ENCODE assay signal across 15 mouse cellular contexts in the genomic region with DNA sequence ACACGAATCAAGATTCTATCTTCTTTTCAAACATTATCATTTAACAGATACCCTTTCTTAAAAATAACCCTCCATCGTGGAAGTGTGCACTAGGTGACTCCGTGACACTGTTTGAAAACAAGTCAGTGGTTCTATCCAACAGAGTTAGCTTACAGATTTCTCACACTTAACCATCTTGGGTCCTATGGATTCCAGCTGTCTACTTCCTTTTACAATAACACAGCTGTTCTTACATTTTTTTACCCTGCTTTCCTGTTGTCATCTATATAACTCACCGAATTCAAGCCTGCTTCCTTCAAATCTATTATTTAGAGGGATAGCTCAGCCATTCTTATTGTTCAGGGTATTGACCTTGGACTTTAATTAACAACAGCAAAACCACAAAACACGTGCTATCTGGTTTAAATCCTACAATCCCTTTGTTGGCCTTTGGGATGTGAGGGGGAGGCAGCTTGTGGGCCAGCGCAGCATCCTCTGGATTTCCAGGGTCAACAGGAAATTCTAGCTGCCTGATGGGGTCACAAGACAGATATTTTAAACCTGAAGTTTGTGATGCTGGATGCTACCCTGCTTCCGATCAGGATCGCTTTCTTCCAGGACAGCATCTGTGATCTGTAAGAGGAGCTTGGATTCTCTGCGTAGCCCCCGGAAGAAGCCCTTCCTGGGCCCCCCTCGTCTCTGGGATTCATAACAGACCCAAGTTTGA.
DNase-seq lines count a peak whose midpoint lies in the region; ATAC-seq and TF ChIP-seq lines count a peak whose summit lies in the region.
"Had no signal": no experiment of that assay in that cellular context is flagged by ENCODE, and none has a peak within 500 bp of the region (broad histone marks: within the 10 kb centered on the region; RNA-seq: fewer than 3 reads in every experiment).

No protein-coding gene starts in this region.

- H3K27me3 ChIP-seq in heart, postnatal 0 days (ENCODE audit: control insufficient read depth, insufficient read depth, low read length) = no peaks in the 10 kb centered on the region
- no peaks in the 10 kb centered on the region for H3K27me3 ChIP-seq in liver, postnatal 0 days (ENCODE audit: insufficient read depth, low read length)
- H3K27me3 ChIP-seq in liver, embryonic 11.5 days (replicated peaks; ENCODE audit: control insufficient read depth, insufficient read depth, low read length) = no peaks in the 10 kb centered on the region
- H3K27me3 ChIP-seq in forebrain, embryonic 11.5 days (ENCODE audit: control insufficient read depth, insufficient read depth, low read length) = no peaks in the 10 kb centered on the region
- H3K27me3 ChIP-seq: hindbrain, embryonic 13.5 days; limb, embryonic 15.5 days; neural tube, embryonic 12.5 days had no signal

- TF ChIP-seq CTCF in heart, postnatal 0 days (IDR thresholded peaks at IDR 0.05; ENCODE audit: low read depth) = no peak
- no peak for TF ChIP-seq CTCF in liver, postnatal 0 days (IDR thresholded peaks at IDR 0.05; ENCODE audit: low read depth)

- H3K4me3 ChIP-seq in heart, postnatal 0 days (ENCODE audit: low read depth, low read length) = no peak overlapping the region
- no peak overlapping the region for H3K4me3 ChIP-seq in liver, postnatal 0 days (ENCODE audit: low read depth, low read length)
- H3K4me3 ChIP-seq in liver, embryonic 11.5 days (ENCODE audit: low read depth, low read length) = no peak overlapping the region
- no peak overlapping the region for H3K4me3 ChIP-seq in forebrain, embryonic 11.5 days (ENCODE audit: low read depth, low read length)
- H3K4me3 ChIP-seq: hindbrain, embryonic 13.5 days; limb, embryonic 15.5 days; neural tube, embryonic 12.5 days had no signal

- DNase-seq in heart, postnatal 0 days (ENCODE audit: low spot score) = no peak
- no peak for DNase-seq in heart, adult 9 months (ENCODE audit: low spot score in 2 of 2)
- DNase-seq in liver, postnatal 0 days = no peak
- DNase-seq in liver, embryonic 11.5 days (ENCODE audit: low spot score) = no peak
- peak; percentile 50 for DNase-seq in embryo, embryonic 11 days
- DNase-seq in kidney, postnatal 4 days = peak; percentile 22 to 47
- no peak for DNase-seq in forebrain, embryonic 11.5 days (ENCODE audit: low spot score)
- DNase-seq in left cerebral cortex, postnatal 25 days (ENCODE audit: low spot score in 2 of 2) = no peak
- DNase-seq: cerebellum, postnatal 10 days; layer of hippocampus, postnatal 36 days had no signal

- intact Hi-C loops in left cerebral cortex, postnatal 25 days (cut with DNase I) = no loop called here

- WGBS in heart, postnatal 0 days = 61% methylated on average over 11 of the region's 11 CpGs
- WGBS in liver, postnatal 0 days (ENCODE audit: insufficient replicate concordance) = 62% methylated on average over 11 of the region's 11 CpGs
- 69% methylated on average over 11 of the region's 11 CpGs for WGBS in liver, embryonic 11.5 days
- WGBS in forebrain, embryonic 11.5 days = 71% methylated on average over 11 of the region's 11 CpGs

- no peaks in the 10 kb centered on the region for H3K9me3 ChIP-seq in heart, postnatal 0 days (replicated peaks; ENCODE audit: control insufficient read depth, low read length)
- H3K9me3 ChIP-seq in liver, postnatal 0 days (ENCODE audit: low read length) = no peaks in the 10 kb centered on the region
- H3K9me3 ChIP-seq in liver, embryonic 11.5 days (ENCODE audit: control insufficient read depth, low read length) = no peaks in the 10 kb centered on the region
- H3K9me3 ChIP-seq in forebrain, embryonic 11.5 days (ENCODE audit: control insufficient read depth, low read length) = no peaks in the 10 kb centered on the region
- H3K9me3 ChIP-seq: hindbrain, embryonic 13.5 days; limb, embryonic 15.5 days; neural tube, embryonic 12.5 days had no signal

- H3K36me3 ChIP-seq in heart, postnatal 0 days (replicated peaks; ENCODE audit: control insufficient read depth, insufficient read depth, low read length) = no peaks in the 10 kb centered on the region
- no peaks in the 10 kb centered on the region for H3K36me3 ChIP-seq in liver, postnatal 0 days (replicated peaks; ENCODE audit: insufficient read depth, low read length)
- no peaks in the 10 kb centered on the region for H3K36me3 ChIP-seq in liver, embryonic 11.5 days (ENCODE audit: control insufficient read depth, insufficient read depth, low read length)
- H3K36me3 ChIP-seq in forebrain, embryonic 11.5 days (ENCODE audit: control insufficient read depth, insufficient read depth, low read length) = no peaks in the 10 kb centered on the region
- H3K36me3 ChIP-seq: hindbrain, embryonic 13.5 days; limb, embryonic 15.5 days; neural tube, embryonic 12.5 days had no signal

- H3K4me1 ChIP-seq in heart, postnatal 0 days (ENCODE audit: control insufficient read depth, insufficient read depth) = no peaks in the 10 kb centered on the region
- H3K4me1 ChIP-seq in liver, postnatal 0 days (ENCODE audit: insufficient read depth) = no peaks in the 10 kb centered on the region
- H3K4me1 ChIP-seq in liver, embryonic 11.5 days (replicated peaks; ENCODE audit: control insufficient read depth, insufficient read depth, low read length) = no peaks in the 10 kb centered on the region
- no peaks in the 10 kb centered on the region for H3K4me1 ChIP-seq in forebrain, embryonic 11.5 days (replicated peaks; ENCODE audit: control insufficient read depth, insufficient read depth, low read length)
- H3K4me1 ChIP-seq: limb, embryonic 15.5 days had no signal

- H3K4me2 ChIP-seq in heart, postnatal 0 days (ENCODE audit: low read depth, low read length) = no peak overlapping the region
- H3K4me2 ChIP-seq in liver, postnatal 0 days (ENCODE audit: low read depth, low read length) = no peak overlapping the region
- no peak overlapping the region for H3K4me2 ChIP-seq in liver, embryonic 11.5 days
- no peak overlapping the region for H3K4me2 ChIP-seq in forebrain, embryonic 11.5 days (ENCODE audit: low read depth, low read length, severe bottlenecking)
- H3K4me2 ChIP-seq: heart, embryonic 11.5 days; hindbrain, embryonic 13.5 days; limb, embryonic 15.5 days; neural tube, embryonic 12.5 days had no signal

- no peak overlapping the region for H3K9ac ChIP-seq in heart, postnatal 0 days (replicated peaks; ENCODE audit: low read depth, low read length)
- H3K9ac ChIP-seq in liver, postnatal 0 days (replicated peaks) = no peak overlapping the region
- no peak overlapping the region for H3K9ac ChIP-seq in liver, embryonic 11.5 days (ENCODE audit: low read depth, low read length)
- H3K9ac ChIP-seq in forebrain, embryonic 11.5 days (ENCODE audit: low read length) = no peak overlapping the region
- H3K9ac ChIP-seq: hindbrain, embryonic 13.5 days; limb, embryonic 15.5 days; neural tube, embryonic 12.5 days had no signal

- no peak for ATAC-seq in heart, postnatal 0 days (ENCODE audit: insufficient read depth, low read depth)
- peak; percentile 33; the same call in 1 of the 2 replicates for ATAC-seq in liver, postnatal 0 days
- no peak for ATAC-seq in liver, embryonic 11.5 days (replicated peaks; ENCODE audit: low FRiP score)
- no peak for ATAC-seq in forebrain, embryonic 11.5 days (replicated peaks; ENCODE audit: low FRiP score)
- ATAC-seq: activated CD4-positive, CD25-positive, alpha-beta regulatory T cell, adult 4 months had no signal

- H3K27ac ChIP-seq in heart, postnatal 0 days (ENCODE audit: low read depth) = no peak overlapping the region
- H3K27ac ChIP-seq in liver, postnatal 0 days (ENCODE audit: low read depth) = no peak overlapping the region
- H3K27ac ChIP-seq in liver, embryonic 11.5 days (ENCODE audit: low read depth, low read length) = no peak overlapping the region
- no peak overlapping the region for H3K27ac ChIP-seq in forebrain, embryonic 11.5 days (ENCODE audit: low read depth, low read length)
- H3K27ac ChIP-seq: hindbrain, embryonic 13.5 days; limb, embryonic 15.5 days; neural tube, embryonic 12.5 days had no signal

- TF ChIP-seq EP300 in heart, postnatal 0 days (IDR thresholded peaks at IDR 0.05; ENCODE audit: low read depth) = 0 out of 2 replicates have a peak, but pooled peaks have one; percentile 52
- no peak for TF ChIP-seq EP300 in liver, postnatal 0 days (IDR thresholded peaks at IDR 0.05; ENCODE audit: low read depth)

Comparison
In these comparisons a context has a peak if more than half of its experiments do, and no peak if none do; other contexts are left out.
1. DNase-seq: peak in embryo, embryonic 11 days (single experiment) and kidney, postnatal 4 days (2 of 2); none in heart, postnatal 0 days (single experiment), heart, adult 9 months (0 of 2), liver, postnatal 0 days (single experiment), liver, embryonic 11.5 days (single experiment), forebrain, embryonic 11.5 days (single experiment) and left cerebral cortex, postnatal 25 days (0 of 2).